Mouse (Mus musculus): Measurements from ENCODE around the gene Gm21983.

Gm21983 gene

DNA sequence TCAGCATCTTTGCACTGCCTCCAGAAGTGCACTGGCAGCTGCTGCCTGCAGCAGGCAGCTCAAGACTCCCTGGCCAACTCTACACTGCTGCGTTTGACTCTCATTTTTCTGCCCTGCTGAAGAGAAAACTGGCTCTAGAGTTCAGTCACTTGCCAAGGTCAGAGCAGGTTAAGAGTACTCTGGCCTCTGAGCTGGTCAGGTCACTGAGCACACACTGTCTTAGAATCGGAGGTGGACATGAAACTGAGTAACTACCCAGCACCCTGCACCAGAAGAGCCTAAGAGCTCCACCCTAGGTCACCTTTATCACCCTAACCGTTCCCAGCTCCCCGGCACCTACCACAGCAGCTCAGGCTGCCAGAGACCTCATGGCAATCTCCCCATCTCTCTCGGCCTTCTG lies 5.1 kb upstream of the Gm21983 start:
- no peak for DNase-seq (ENCODE audit: low read depth, low spot score)

- peak; percentile 76 for DNase-seq (ENCODE audit: low read depth, low spot score)
Observed at GRCm38 (mm10) chr7:27184964-27185363, 4.1 kb upstream of the Gm21983 start.

GRCm38 (mm10) chr7:27182498-27182897 lies 1.6 kb upstream of the Gm21983 start:
- no peak for DNase-seq (ENCODE audit: low read depth, low spot score)

DNA sequence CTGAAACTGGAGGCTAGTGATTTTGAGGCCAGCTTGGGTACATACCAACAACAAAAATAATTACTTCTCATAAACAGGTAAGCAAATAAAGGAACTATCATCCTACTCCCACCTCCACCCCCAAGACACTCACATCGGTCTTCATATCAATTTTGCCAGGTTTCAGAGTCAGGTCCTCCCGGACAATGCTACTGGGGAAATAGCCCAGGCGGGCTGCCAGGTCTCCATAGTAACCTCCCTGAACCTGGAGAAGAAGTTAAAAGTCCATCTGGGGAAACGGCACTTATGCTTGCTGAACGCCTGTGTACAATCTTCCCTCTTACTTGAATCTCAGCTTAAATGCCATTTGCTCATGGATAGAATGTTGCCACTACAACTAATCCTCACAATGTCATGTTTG lies 850 bp downstream of the Gm21983 start:
- no peak for DNase-seq (ENCODE audit: low read depth, low spot score)

DNA sequence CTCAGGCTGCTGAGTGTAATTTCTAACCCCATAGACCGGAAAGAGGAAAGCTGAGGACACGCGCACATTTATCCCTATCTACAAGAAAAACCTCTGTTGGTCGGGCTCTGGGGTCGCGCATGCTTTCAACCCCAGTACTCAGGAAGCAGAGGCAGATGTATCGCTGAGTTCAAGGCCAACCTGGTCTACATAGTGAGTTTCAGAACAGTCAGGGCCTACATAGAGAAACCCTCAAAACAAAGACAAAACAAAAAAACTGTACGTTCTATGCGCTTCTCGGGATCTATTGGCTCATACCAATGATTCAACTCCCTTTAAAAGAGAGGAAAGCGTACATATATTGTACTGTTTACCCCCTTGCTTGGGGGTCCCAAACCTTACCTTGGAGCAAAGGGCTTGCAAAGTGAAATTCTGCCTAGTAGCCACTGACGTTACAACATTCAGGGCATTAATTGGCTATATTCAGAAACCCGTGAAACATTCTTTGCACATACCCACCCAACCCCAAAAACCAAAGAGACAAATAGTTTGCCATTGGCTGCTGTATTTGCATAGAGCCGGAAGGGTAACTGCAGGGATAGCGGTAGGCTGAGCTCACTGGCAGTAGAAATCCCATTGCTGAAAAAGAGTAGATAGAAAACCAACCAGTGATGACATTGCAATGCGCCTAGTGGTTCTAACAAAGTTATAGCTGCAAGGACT lies 1.5 kb downstream of the Gm21983 start:
- DNase-seq (ENCODE audit: low read depth, low spot score): peak; percentile 23

GRCm38 (mm10) chr7:27178324-27179216 lies 2.3 kb downstream of the Gm21983 start, which contains the start of gene Rab4b:
Gene Rab4b, minus strand, starts transcription at chr7:27178896.
- DNase-seq (ENCODE audit: low read depth, low spot score): peak; percentile 100

DNA sequence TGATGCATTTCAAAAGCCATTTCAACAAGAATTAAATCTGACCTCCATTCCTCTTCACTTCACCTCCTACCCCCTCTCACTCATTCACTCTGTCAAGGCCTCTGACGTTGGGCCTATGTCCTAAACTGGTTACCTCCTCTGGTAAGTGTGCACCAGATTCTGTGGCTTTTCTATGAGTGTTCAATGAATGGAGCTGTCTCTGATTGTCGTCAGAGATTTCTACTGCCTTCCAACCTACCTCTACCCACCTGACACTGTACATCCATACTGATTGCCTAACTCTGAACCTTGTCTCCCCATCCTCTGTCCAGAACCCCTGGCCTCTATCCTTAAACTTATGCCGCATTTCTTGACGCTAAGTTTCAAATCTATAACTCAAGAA lies 3.0 kb downstream of the Gm21983 start:
- no peak for DNase-seq (ENCODE audit: low read depth, low spot score)

DNA sequence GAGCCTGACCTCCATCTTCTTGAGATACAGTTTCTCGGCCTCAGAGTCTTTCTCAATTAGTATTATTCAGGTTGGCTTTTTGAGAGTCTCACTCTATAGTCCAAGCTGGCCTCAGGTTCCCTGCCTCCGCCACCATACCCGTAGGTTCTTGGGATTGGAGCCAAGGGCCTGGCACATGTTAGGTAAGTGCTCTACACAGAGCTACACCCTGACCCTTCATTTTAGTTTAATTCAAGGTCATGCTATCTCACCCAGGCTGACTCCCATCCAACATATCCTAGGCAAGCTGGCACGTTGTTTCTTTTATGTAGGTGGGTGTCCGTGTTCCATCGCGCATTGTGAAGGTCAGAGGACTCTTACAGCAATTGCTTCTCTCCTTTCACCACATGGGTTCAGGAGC lies 6.0 kb downstream of the Gm21983 start:
- no peak for DNase-seq (ENCODE audit: low read depth, low spot score)

GRCm38 (mm10) chr7:27174496-27174895 lies 6.4 kb downstream of the Gm21983 start:
- DNase-seq (ENCODE audit: low read depth, low spot score): no peak

GRCm38 (mm10) chr7:27170981-27171380 lies 9.9 kb downstream of the Gm21983 start:
- no peak for DNase-seq (ENCODE audit: low read depth, low spot score)

- DNase-seq (ENCODE audit: low read depth, low spot score): no peak
Observed at GRCm38 (mm10) chr7:27168371-27168770, 12.5 kb downstream of the Gm21983 start.

GRCm38 (mm10) chr7:27167475-27168094 lies 13.3 kb downstream of the Gm21983 start:
- DNase-seq (ENCODE audit: low read depth, low spot score): peak; percentile 27

GRCm38 (mm10) chr7:27166614-27167474 lies 14.0 kb downstream of the Gm21983 start, which contains the start of gene Egln2:
Gene Egln2, minus strand, starts transcription at chr7:27166802.
- DNase-seq (ENCODE audit: low read depth, low spot score): peak; percentile 98

DNA sequence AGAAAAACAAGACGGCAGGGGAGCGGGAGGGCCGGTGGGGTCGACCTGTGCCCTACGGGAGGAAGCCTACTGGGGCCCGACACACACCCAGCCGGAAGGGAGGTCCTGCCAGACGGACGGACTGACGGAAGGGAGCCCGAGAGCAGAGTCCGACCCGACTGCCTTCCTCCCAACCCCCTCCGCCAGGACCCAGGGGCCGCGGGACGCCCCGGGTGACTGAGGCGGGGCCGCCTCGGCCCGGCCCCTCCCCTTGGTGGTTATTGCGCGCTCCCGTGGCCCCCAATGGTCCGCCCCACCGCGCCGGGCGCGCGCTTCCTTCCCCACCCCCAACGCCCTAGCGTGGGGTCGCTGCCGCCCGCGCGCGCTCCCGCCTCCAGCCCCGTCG lies 14.7 kb downstream of the Gm21983 start:
- peak; percentile 89 for DNase-seq (ENCODE audit: low read depth, low spot score)

DNA sequence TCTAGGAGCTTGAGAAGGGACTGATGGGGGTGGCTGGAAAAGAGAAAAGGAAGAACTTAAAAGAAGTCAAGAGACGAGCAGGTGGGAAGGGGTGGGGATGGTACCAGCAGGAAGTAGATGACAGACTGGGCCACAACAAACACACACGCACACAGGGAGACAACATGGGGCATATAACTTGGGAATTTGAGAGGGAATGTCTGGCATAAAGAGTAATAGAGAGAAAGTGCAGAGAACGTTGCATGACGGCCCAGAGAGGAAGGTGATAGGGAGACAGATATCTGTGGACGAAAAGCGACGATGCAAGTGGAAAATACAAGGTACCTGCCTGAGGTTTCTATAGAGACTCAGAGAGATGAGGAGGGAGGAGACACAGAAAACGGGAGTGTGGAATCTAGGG lies 15.2 kb downstream of the Gm21983 start:
- peak; percentile 39 for DNase-seq (ENCODE audit: low read depth, low spot score)

GRCm38 (mm10) chr7:27165007-27165655 lies 15.8 kb downstream of the Gm21983 start:
- peak; percentile 25 for DNase-seq (ENCODE audit: low read depth, low spot score)

DNA sequence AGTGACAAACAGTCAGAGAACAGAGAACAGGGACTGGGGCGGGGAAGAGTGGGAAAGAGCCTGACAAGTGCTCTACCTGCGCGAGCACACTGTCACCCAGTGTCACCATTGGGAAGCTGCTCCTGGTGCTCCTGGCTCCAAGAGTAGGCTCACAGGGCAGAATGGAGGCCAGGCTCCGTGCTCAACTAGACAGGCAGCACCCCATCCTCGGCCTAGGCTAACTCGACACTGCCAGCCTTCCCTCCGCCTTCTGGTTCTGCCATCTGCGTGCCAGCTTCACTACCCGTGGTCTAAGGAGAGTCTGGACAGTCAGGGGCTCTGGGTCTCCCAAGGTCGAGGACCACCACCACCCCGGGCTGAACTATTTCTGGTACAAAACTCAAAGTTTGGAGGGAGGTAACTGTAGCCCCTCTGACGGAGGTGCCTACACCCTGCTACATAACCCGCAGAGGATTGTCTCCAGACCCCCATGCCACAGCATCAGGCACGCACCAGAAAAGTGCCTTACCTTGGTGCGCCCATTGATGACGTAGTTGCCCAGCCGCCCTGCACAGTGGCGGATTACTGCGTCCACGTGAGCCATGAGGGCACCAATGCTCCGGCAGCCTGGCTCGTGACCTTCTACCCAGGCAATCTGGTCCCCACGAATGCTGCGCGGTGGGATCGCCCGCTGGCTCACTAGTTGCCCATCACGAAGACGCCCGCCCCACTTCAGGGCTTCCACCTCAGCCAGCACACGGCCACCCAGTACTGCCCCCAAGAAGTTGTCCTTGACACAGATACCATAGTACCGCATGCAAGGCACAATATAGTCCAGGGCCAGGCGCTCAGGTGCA lies 16.6 kb downstream of the Gm21983 start:
- no peak for DNase-seq (ENCODE audit: low read depth, low spot score)

- DNase-seq (ENCODE audit: low read depth, low spot score): no peak
Observed at GRCm38 (mm10) chr7:27163450-27163805, 17.5 kb downstream of the Gm21983 start.

DNA sequence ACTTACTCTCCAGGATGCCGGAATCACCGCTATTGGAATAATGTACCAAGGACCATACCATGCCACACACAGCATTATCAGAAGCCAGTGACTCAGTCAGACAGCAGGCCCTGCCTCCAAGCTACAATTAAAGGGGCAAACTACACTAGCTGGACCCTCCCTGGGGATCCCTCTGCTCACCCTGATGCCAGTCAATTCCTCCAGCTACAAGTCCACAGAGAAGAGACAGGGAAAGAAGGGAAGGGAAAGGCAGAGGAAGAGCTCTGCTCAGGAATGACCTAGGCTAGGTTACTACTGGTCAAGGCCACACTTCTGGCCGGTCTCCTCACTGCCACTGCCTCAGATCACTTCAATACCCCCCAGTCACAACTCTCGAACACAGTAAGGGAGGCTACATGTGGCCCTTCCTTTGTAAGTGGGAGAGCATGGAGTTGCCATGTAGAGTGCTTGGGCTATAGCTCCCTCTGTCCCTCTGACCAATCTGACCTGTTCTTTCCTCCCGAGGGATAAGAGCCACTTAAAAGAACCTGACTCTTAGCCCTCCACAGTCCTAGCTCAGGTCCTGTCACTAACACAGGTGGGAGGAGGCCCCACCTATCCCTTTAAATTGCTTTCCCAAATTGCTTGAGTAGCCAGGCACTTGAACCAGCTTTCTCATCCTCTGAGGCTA lies 18.0 kb downstream of the Gm21983 start:
- no peak for DNase-seq (ENCODE audit: low read depth, low spot score)
